Comparison of ENCODE assay signal across 8 mouse cellular contexts in genomic region chr8:70803761-70804480, GRCm38 (mm10). TPM values are rescaled to one million over a fixed set of nuclear protein-coding genes. Genes with fewer than 3 reads are reported as not detected.
DNase-seq lines count a peak whose midpoint lies in the region; ATAC-seq and TF ChIP-seq lines count a peak whose summit lies in the region.

No protein-coding gene starts in this region.

- peak; percentile 39 for DNase-seq in cerebellum, adult 9-11 months
- DNase-seq in cerebellum, postnatal 36 days: no peak
- peak; percentile 70 to 80 for DNase-seq in heart, adult 2 months
- DNase-seq in kidney, adult 9 months: peak; percentile 45
- peak; percentile 78 for DNase-seq in liver, postnatal 0 days
- peak; percentile 75 for DNase-seq in thymus, postnatal 0 days (ENCODE audit: low spot score)

- no peak for TF ChIP-seq EP300 in heart, adult 2 months (IDR thresholded peaks at IDR 0.05; ENCODE audit: insufficient read depth, low read depth, low read length)
- TF ChIP-seq EP300 in liver, postnatal 0 days (IDR thresholded peaks at IDR 0.05; ENCODE audit: low read depth): no peak

- no peaks in the 10 kb centered on the region for H3K27me3 ChIP-seq in heart, adult 2 months (ENCODE audit: control insufficient read depth, insufficient read depth, low read length)
- H3K27me3 ChIP-seq in liver, postnatal 0 days (ENCODE audit: insufficient read depth, low read length): peaks cover 7% of the 10 kb centered on the region
- peaks cover 55% of the 10 kb centered on the region for H3K27me3 ChIP-seq in neural tube, embryonic 12.5 days (replicated peaks)

- H3K4me1 ChIP-seq in bone marrow macrophage, adult 2 months (ENCODE audit: control insufficient read depth, insufficient read depth, low read length): peaks cover 47% of the 10 kb centered on the region
- no peaks in the 10 kb centered on the region for H3K4me1 ChIP-seq in heart, adult 2 months (ENCODE audit: control insufficient read depth, insufficient read depth, low read length)
- peaks cover 74% of the 10 kb centered on the region for H3K4me1 ChIP-seq in liver, postnatal 0 days (ENCODE audit: insufficient read depth)
- peaks cover 19% of the 10 kb centered on the region for H3K4me1 ChIP-seq in neural tube, embryonic 12.5 days

- WGBS in heart, adult 2 months: 2% methylated on average over 46 of the region's 47 CpGs
- under 1% methylated on average over 41 of the region's 47 CpGs for WGBS in liver, postnatal 0 days (ENCODE audit: insufficient replicate concordance)
- 2% methylated on average over 47 of the region's 47 CpGs for WGBS in neural tube, embryonic 12.5 days

- no peaks in the 10 kb centered on the region for H3K36me3 ChIP-seq in heart, adult 2 months (ENCODE audit: control insufficient read depth, insufficient read depth, low read length)
- H3K36me3 ChIP-seq in liver, postnatal 0 days (replicated peaks; ENCODE audit: insufficient read depth, low read length): 0 out of 2 replicates have a peak, but pooled peaks cover 4% of the 10 kb centered on the region
- H3K36me3 ChIP-seq in neural tube, embryonic 12.5 days: no peaks in the 10 kb centered on the region

- intact Hi-C loops in heart, adult 2 months (cut with DNase I): loop anchor here (1.0 kb wide), 1 partner anchor 12 kb away; no protein-coding TSS in a partner anchor

- no peak for TF ChIP-seq POLR2A in bone marrow macrophage, adult 2 months (IDR thresholded peaks at IDR 0.05; ENCODE audit: borderline replicate concordance, low read depth, low read length)
- TF ChIP-seq POLR2A in heart, adult 2 months (IDR thresholded peaks at IDR 0.05; ENCODE audit: insufficient read depth, low read depth, low read length): no peak

- no peaks in the 10 kb centered on the region for H3K9me3 ChIP-seq in liver, postnatal 0 days (ENCODE audit: low read length)
- H3K9me3 ChIP-seq in neural tube, embryonic 12.5 days: no peaks in the 10 kb centered on the region

- H3K4me3 ChIP-seq in bone marrow macrophage, adult 2 months (ENCODE audit: insufficient read depth, low read length): peak overlapping the region; percentile 70
- H3K4me3 ChIP-seq in heart, adult 2 months: peak overlapping the region; percentile 60
- H3K4me3 ChIP-seq in liver, postnatal 0 days (ENCODE audit: low read depth, low read length): peak overlapping the region; percentile 73
- peak overlapping the region; percentile 49 for H3K4me3 ChIP-seq in neural tube, embryonic 12.5 days

- H3K27ac ChIP-seq in bone marrow macrophage, adult 2 months (ENCODE audit: insufficient read depth, low read depth, low read length): peak overlapping the region; percentile 79
- no peak overlapping the region for H3K27ac ChIP-seq in heart, adult 2 months
- peak overlapping the region; percentile 84 for H3K27ac ChIP-seq in liver, postnatal 0 days (ENCODE audit: low read depth)
- no peak overlapping the region for H3K27ac ChIP-seq in neural tube, embryonic 12.5 days

- peak; percentile 22; the same call in 1 of the 2 replicates for ATAC-seq in liver, postnatal 0 days
- ATAC-seq in neural tube, embryonic 12.5 days (ENCODE audit: low FRiP score, low read depth): 0 out of 2 replicates have a peak, but pooled peaks have one; percentile 14

- H3K79me2 ChIP-seq in heart, adult 2 months (replicated peaks; ENCODE audit: control insufficient read depth, insufficient read depth, low read length): no peaks in the 10 kb centered on the region

- H3K9ac ChIP-seq in heart, adult 2 months (ENCODE audit: low read depth, low read length): no peak overlapping the region
- H3K9ac ChIP-seq in liver, postnatal 0 days (replicated peaks): peak overlapping the region; percentile 72
- peak overlapping the region; percentile 41 for H3K9ac ChIP-seq in neural tube, embryonic 12.5 days

- no peak for TF ChIP-seq CTCF in bone marrow macrophage, adult 2 months (IDR thresholded peaks at IDR 0.05; ENCODE audit: low read depth, low read length)
- TF ChIP-seq CTCF in heart, adult 2 months (IDR thresholded peaks at IDR 0.05): no peak
- TF ChIP-seq CTCF in liver, postnatal 0 days (IDR thresholded peaks at IDR 0.05; ENCODE audit: low read depth): no peak

- H3K4me2 ChIP-seq in liver, postnatal 0 days (ENCODE audit: low read depth, low read length): peak overlapping the region; percentile 97
- H3K4me2 ChIP-seq in neural tube, embryonic 12.5 days (replicated peaks): peak overlapping the region; percentile 78

RNA-seq across cellular contexts. Expression of gene Mast3, which starts 0.9 kb away (rescaled TPM):
- polyA plus RNA-seq in bone marrow macrophage, adult 2 months (2012; ENCODE audit: insufficient read depth, insufficient read length, missing spikeins): 57.7 and 59.6 TPM in 2 replicates
- total RNA-seq in heart, adult 2 months (2021): 1 to 10 TPM; 6.0 to 7.4 TPM
- 12.7 and 13.9 TPM in 2 replicates for polyA plus RNA-seq in heart, adult 2 months (2012; rRNA removed)
- 5.2 and 6.0 TPM in 2 replicates for polyA plus RNA-seq in liver, postnatal 0 days (2015; fragmentation: Nextera tagmentation; extraction: Ambion mirVana)
- 15.9 and 17.4 TPM in 2 replicates for polyA plus RNA-seq in neural tube, embryonic 12.5 days (2016; fragmentation: Nextera tagmentation; extraction: Ambion mirVana)
- polyA plus RNA-seq in thymus, postnatal 0 days (2015; fragmentation: Nextera tagmentation; extraction: Ambion mirVana): 37.2 and 37.3 TPM in 2 replicates

RNA-seq across cellular contexts. Expression of gene Il12rb1, which starts 4.3 kb away (rescaled TPM):
- polyA plus RNA-seq in bone marrow macrophage, adult 2 months (2012; ENCODE audit: insufficient read depth, insufficient read length, missing spikeins): 0.20 TPM in 1 of 2 replicates, not detected in the other
- not detected for total RNA-seq in heart, adult 2 months (2021)
- 0.15 and 0.16 TPM in 2 replicates for polyA plus RNA-seq in heart, adult 2 months (2012; rRNA removed)
- 0.19 and 0.25 TPM in 2 replicates for polyA plus RNA-seq in liver, postnatal 0 days (2015; fragmentation: Nextera tagmentation; extraction: Ambion mirVana)
- not detected in 2 replicates for polyA plus RNA-seq in neural tube, embryonic 12.5 days (2016; fragmentation: Nextera tagmentation; extraction: Ambion mirVana)
- polyA plus RNA-seq in thymus, postnatal 0 days (2015; fragmentation: Nextera tagmentation; extraction: Ambion mirVana): 16.2 TPM in 2 replicates

RNA-seq across cellular contexts. Expression of gene Pik3r2, which starts 27.4 kb away (rescaled TPM):
- 26.9 and 27.5 TPM in 2 replicates for polyA plus RNA-seq in bone marrow macrophage, adult 2 months (2012; ENCODE audit: insufficient read depth, insufficient read length, missing spikeins)
- total RNA-seq in heart, adult 2 months (2021): 10 to 100 TPM; 22.0 to 22.4 TPM
- polyA plus RNA-seq in heart, adult 2 months (2012; rRNA removed): 34.3 and 45.5 TPM in 2 replicates
- polyA plus RNA-seq in liver, postnatal 0 days (2015; fragmentation: Nextera tagmentation; extraction: Ambion mirVana): 8.9 and 9.0 TPM in 2 replicates
- polyA plus RNA-seq in neural tube, embryonic 12.5 days (2016; fragmentation: Nextera tagmentation; extraction: Ambion mirVana): 84.0 and 84.6 TPM in 2 replicates
- 35.1 and 38.6 TPM in 2 replicates for polyA plus RNA-seq in thymus, postnatal 0 days (2015; fragmentation: Nextera tagmentation; extraction: Ambion mirVana)

RNA-seq across cellular contexts. Expression of gene Arrdc2, which starts 35.6 kb away (rescaled TPM):
- polyA plus RNA-seq in bone marrow macrophage, adult 2 months (2012; ENCODE audit: insufficient read depth, insufficient read length, missing spikeins): 27.8 and 29.7 TPM in 2 replicates
- 10 to 100 TPM in 1 of 2 experiments, 1 to 10 TPM in 1; 8.9 to 18.6 TPM for total RNA-seq in heart, adult 2 months (2021)
- polyA plus RNA-seq in heart, adult 2 months (2012; rRNA removed): 15.2 and 36.2 TPM in 2 replicates
- 6.1 and 6.2 TPM in 2 replicates for polyA plus RNA-seq in liver, postnatal 0 days (2015; fragmentation: Nextera tagmentation; extraction: Ambion mirVana)
- 9.7 and 10.2 TPM in 2 replicates for polyA plus RNA-seq in neural tube, embryonic 12.5 days (2016; fragmentation: Nextera tagmentation; extraction: Ambion mirVana)
- polyA plus RNA-seq in thymus, postnatal 0 days (2015; fragmentation: Nextera tagmentation; extraction: Ambion mirVana): 11.0 and 11.4 TPM in 2 replicates

RNA-seq across cellular contexts. Expression of gene Mpv17l2, which starts 43.2 kb away (rescaled TPM):
- polyA plus RNA-seq in bone marrow macrophage, adult 2 months (2012; ENCODE audit: insufficient read depth, insufficient read length, missing spikeins): 32.4 and 33.7 TPM in 2 replicates
- total RNA-seq in heart, adult 2 months (2021): 10 to 100 TPM; 21.7 to 29.1 TPM
- 30.0 and 32.2 TPM in 2 replicates for polyA plus RNA-seq in heart, adult 2 months (2012; rRNA removed)
- polyA plus RNA-seq in liver, postnatal 0 days (2015; fragmentation: Nextera tagmentation; extraction: Ambion mirVana): 36.3 and 39.9 TPM in 2 replicates
- 45.0 and 51.2 TPM in 2 replicates for polyA plus RNA-seq in neural tube, embryonic 12.5 days (2016; fragmentation: Nextera tagmentation; extraction: Ambion mirVana)
- polyA plus RNA-seq in thymus, postnatal 0 days (2015; fragmentation: Nextera tagmentation; extraction: Ambion mirVana): 54.3 and 54.4 TPM in 2 replicates

Comparison
In these comparisons a context has a peak if more than half of its experiments do, and no peak if none do; other contexts are left out.
1. DNase-seq: peak in cerebellum, adult 9-11 months (single experiment), heart, adult 2 months (2 of 2), kidney, adult 9 months (single experiment), liver, postnatal 0 days (single experiment) and thymus, postnatal 0 days (single experiment); none in cerebellum, postnatal 36 days (0 of 2).
2. H3K27ac ChIP-seq: peak in bone marrow macrophage, adult 2 months (single experiment) and liver, postnatal 0 days (single experiment); none in heart, adult 2 months (single experiment) and neural tube, embryonic 12.5 days (single experiment).
3. RNA of gene Il12rb1, which starts 4.3 kb away (polyA plus RNA-seq): 16.2 TPM in thymus, postnatal 0 days; 0.19 to 0.25 TPM in liver, postnatal 0 days, 0.20 TPM in bone marrow macrophage, adult 2 months, 0.15 to 0.16 TPM in heart, adult 2 months and not detected in neural tube, embryonic 12.5 days; every median in the first group is over 10 times any median in the second.
4. Peak in every context shown above with its lines, with median percentiles within 50 percentile points of each other: H3K4me3 ChIP-seq.